Mouse (Mus musculus) liver, embryonic 11.5 days (tissue): Measurements from ENCODE around the gene Tcf20. TPM values are rescaled to one million over a fixed set of nuclear protein-coding genes. Genes with fewer than 3 reads are reported as not detected.

Experiments used
- ATAC-seq: fragments of 200-750 bp; cut with Nextera tagmentation; replicated peaks from 2 replicates; pipeline ENCODE4 v1.8.0; 2017; ENCODE audit warnings: moderate number of reproducible peaks, mild to moderate bottlenecking, moderate TSS enrichment, moderate library complexity; ENCODE audit not compliant: low FRiP score
- DNase-seq: peaks from one replicate; pipeline ENCODE4 v3.0.0-alpha.2; 2017; ENCODE audit warnings: low spot score
- H3K27ac ChIP-seq: fragments of 300-500 bp; sonication (generic); 2 replicates; pipeline ENCODE4 v1.5.1; 2014; ENCODE audit warnings: mild to moderate bottlenecking, low read depth, low read length, control low read depth
- H3K27me3 ChIP-seq: fragments of 300-500 bp; sonication (generic); replicated peaks from 2 replicates; pipeline ENCODE4 v1.6.1; 2014; ENCODE audit warnings: low read length, mixed read lengths; ENCODE audit not compliant: control insufficient read depth, insufficient read depth
- H3K36me3 ChIP-seq: fragments of 300-500 bp; sonication (generic); 2 replicates; pipeline ENCODE4 v1.6.1; 2014; ENCODE audit warnings: mild to moderate bottlenecking, low read length, moderate library complexity, mixed read lengths; ENCODE audit not compliant: control insufficient read depth, insufficient read depth
- H3K4me1 ChIP-seq: fragments of 300-500 bp; sonication (generic); replicated peaks from 2 replicates; pipeline ENCODE4 v1.6.1; 2014; ENCODE audit warnings: low read length, mixed read lengths; ENCODE audit not compliant: control insufficient read depth, insufficient read depth
- H3K4me2 ChIP-seq: fragments of 300-500 bp; sonication (generic); 2 replicates; pipeline ENCODE4 v1.6.1; 2014; ENCODE audit warnings: mild to moderate bottlenecking, control low read depth, moderate library complexity
- H3K4me3 ChIP-seq: fragments of 300-500 bp; sonication (generic); 2 replicates; pipeline ENCODE4 v1.5.1; 2014; ENCODE audit warnings: low read depth, low read length, control low read depth
- H3K9ac ChIP-seq: fragments of 300-500 bp; sonication (generic); 2 replicates; pipeline ENCODE4 v1.6.1; 2014; ENCODE audit warnings: low read depth, low read length, control low read depth
- H3K9me3 ChIP-seq: fragments of 300-500 bp; sonication (generic); 2 replicates; pipeline ENCODE4 v1.6.1; 2016; ENCODE audit warnings: low read length, inconsistent platforms, mixed read lengths; ENCODE audit not compliant: control insufficient read depth
- WGBS: fragments of 180-500 bp; shearing (Covaris S2); extraction: QIAGEN DNeasy Blood & Tissue Kit; methylation state at CpG from one replicate; pipeline ENCODE4 v1.1.7; 2014; 5-methylcytosine and 5-hydroxymethylcytosine counted together
- polyA plus RNA-seq: library from polyadenylated mRNA; unstranded; fragments of >200 nt; fragmentation: Nextera tagmentation; extraction: Ambion mirVana; gene quantifications from 2 replicates; pipeline ENCODE4 v1.2.1, GENCODE M21; 2014

Tcf20 gene
- polyA plus RNA-seq: 6.4 and 7.1 TPM in 2 replicates

DNA sequence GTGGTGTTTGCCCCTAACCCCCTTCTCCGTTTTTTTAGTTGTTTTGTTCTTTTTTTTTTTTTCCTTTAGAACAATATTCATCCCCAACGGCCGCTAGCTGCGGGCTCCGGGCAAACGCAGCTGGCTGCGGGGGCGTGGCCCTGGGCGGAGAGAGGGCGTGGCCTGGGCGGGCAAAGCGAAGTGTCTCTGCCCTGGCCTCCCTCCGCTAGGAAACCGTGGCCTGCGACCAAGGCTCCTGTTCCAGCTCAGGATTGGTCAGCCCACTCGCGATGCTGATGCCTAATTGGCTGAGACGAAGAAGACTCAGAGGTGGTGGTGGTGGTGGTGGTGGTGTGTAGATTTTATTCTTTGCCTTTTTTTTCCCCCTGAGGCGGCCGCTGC, at the start of gene Tcf20:
Gene Tcf20 (minus strand): TSS at position 141 of the 381 bp plus-strand sequence.
- peak; percentile 85 for ATAC-seq
- DNase-seq: peak; percentile 88
- Histone ChIP-seq H3K4me2 (peak within 1 kb of the TSS; percentile 83), H3K27me3 (peaks cover 50% of the 10 kb centered on the region), H3K9me3 (no peaks in the 10 kb centered on the region), H3K27ac (no peak within 1 kb of the TSS), H3K4me3 (peak within 1 kb of the TSS; percentile 50), H3K4me1 (peaks cover 19% of the 10 kb centered on the region), H3K36me3 (no peaks in the 10 kb centered on the region), H3K9ac (0 out of 2 replicates have a peak within 1 kb of the TSS, but pooled peaks have one; percentile 23)
- WGBS: 1% methylated on average over 20 of the region's 20 CpGs

DNA sequence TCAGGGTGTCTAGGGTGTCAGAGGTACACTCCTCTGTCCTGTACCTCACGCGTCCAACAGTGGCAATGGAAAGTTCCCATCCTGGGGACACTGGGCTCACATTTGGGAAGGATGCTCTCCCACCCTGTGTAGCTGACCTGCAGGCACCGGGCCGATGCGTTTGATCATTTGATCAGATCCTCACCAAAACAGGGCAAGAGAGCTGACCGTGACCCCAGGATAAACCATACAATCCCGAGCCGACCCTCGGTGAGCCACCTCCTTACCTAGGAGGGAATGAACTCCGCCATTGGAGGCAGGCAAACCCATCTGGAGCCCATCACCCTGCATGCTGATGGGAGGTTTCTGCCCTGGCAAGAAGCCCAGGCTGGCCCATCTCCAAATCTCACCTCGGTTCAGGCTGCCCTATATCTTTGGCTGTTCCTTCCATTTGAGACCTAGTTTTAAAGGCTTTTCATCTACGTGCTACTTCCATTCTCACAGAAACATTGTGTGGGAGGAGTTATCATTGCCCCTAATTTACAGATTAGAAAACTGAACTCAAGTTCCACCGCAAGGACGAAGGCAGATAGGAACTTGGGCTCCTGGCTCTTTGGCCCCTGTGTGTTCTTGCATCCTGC, 49.3 kb upstream of the Tcf20 start:
- Histone ChIP-seq H3K36me3 (no peaks in the 10 kb centered on the region), H3K27ac (no peak overlapping the region), H3K4me1 (peaks cover 16% of the 10 kb centered on the region), H3K4me3 (no peak overlapping the region), H3K9ac (no peak overlapping the region), H3K27me3 (peaks cover 10% of the 10 kb centered on the region), H3K9me3 (no peaks in the 10 kb centered on the region), H3K4me2 (no peak overlapping the region)
- ATAC-seq (no peak), DNase-seq (no peak)
- 81% methylated on average over 14 of the region's 14 CpGs for WGBS

DNA sequence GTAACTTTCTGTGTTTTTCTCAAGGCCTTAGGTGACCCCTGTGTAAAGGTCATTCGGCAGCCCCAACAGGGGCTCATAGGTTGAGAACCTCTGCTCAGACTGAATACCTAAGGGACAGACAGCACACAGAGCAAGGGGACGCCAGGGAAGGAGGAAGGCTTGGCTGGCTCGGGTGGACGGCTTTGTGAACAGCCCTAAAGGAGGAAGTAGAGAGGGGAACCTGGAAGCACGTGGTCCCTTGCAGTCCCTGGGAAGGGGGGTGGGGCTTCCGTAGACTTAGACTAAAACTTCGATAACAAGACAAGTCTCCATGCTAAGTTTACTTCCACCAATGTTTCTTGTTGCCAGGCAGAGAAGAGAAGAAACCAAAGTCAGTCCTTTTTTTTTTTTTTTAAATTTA, 48.4 kb upstream of the Tcf20 start:
- Histone ChIP-seq H3K4me1 (peaks cover 16% of the 10 kb centered on the region), H3K4me2 (no peak overlapping the region), H3K27ac (no peak overlapping the region), H3K9ac (no peak overlapping the region), H3K9me3 (no peaks in the 10 kb centered on the region), H3K36me3 (no peaks in the 10 kb centered on the region), H3K4me3 (no peak overlapping the region), H3K27me3 (peaks cover 10% of the 10 kb centered on the region)
- ATAC-seq: no peak
- WGBS: 31% methylated on average over 7 of the region's 7 CpGs
- DNase-seq: no peak

DNA sequence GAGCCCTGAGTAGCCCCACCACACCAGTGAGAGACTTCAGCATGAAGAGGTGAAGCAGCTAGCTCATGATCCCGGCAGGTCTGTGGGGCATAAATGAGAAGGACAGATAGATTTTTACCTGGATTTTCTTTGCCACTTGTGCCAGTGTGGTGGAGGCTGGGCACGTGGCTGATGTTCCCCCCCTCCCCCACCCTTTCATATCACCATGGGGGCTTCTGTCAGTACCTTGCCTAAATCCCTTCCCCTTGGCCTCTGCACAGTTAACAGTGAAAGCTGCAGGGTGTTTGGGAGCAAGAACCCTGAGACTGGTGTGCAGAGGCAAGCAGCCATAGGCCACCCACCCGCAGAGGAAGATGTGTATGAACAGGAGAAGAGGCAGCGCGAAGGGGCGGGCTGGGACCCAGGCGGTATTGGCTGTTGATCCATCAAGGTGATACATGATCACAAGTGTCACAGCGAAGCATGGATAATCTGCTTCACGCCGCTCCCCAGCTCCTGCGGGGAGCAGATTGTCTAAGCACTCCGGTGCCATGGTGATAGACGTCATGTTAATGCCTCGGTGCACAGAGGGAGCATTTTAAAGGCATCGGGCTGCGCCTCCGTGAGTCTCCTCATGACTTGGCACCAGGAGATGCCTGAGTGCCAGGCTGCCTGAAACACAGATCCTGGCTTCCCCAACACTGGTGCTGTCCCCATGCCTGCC, 46.8 kb upstream of the Tcf20 start:
- Histone ChIP-seq H3K27me3 (peaks cover 10% of the 10 kb centered on the region), H3K4me3 (no peak overlapping the region), H3K36me3 (no peaks in the 10 kb centered on the region), H3K9me3 (no peaks in the 10 kb centered on the region), H3K27ac (no peak overlapping the region), H3K9ac (no peak overlapping the region), H3K4me2 (peak overlapping the region; percentile 7), H3K4me1 (peaks cover 20% of the 10 kb centered on the region)
- 24% methylated on average over 17 of the region's 17 CpGs for WGBS
- DNase-seq (no peak), ATAC-seq (no peak)

DNA sequence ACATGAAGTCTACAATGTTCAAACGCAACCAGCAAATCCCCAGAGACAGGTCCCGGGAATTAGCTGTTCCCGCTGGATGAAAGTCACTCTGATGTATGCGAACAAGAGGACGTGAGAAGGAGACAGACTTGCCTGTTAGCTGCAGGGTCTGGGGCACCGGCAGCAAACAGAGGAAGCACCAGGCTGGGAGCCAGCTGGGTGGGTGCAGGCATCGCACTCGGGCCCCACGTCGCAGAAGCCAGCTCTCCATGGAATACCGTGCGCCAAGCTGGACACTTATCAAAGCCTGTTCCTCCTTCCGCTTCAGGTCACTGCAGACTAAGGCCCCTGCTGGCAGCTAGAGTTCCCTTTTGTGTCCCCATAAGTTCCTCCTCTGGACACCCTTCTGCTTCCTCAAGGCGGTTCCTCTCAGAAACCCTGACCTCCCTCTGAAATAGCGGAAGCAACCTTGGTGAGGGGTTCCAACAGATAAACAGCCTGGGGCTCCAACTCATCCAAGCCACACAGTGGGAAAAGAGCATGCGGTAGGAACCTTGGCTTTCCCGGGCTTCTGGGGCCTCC, 45.4 kb upstream of the Tcf20 start, which contains the start of gene Nfam1:
Gene Nfam1 (minus strand): TSS at position 326 of the 561 bp plus-strand sequence.
- Histone ChIP-seq H3K9ac (no peak within 1 kb of the TSS), H3K4me1 (peaks cover 20% of the 10 kb centered on the region), H3K27me3 (peaks cover 5% of the 10 kb centered on the region), H3K36me3 (no peaks in the 10 kb centered on the region), H3K27ac (no peak within 1 kb of the TSS; the same call in 1 of the 2 replicates), H3K4me2 (peak within 1 kb of the TSS; percentile 32), H3K9me3 (no peaks in the 10 kb centered on the region), H3K4me3 (peak within 1 kb of the TSS; percentile 33)
- ATAC-seq (no peak), DNase-seq (no peak)
- 26% methylated on average over 17 of the region's 17 CpGs for whole genome bisulfite sequencing

DNA sequence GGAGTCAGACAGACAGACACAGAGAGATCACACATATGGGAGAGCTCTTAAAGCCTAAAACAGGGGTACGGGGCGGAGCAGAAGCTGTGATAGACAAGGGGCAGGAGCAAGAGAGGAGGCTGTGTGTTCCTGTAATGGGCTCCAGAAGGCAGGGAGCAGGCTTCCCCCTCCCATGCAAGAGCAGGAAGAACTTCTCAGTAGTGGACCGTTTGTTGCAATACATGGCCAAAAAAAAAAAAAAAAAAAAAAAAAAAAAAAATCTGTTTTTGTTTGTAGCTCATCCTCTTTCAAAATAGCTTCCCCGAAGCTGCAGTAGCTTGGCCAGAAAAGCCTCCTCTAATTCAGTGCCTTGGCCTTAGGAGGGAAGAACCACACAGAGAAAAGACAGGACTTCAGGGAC, 43.2 kb upstream of the Tcf20 start:
- ATAC-seq (no peak), DNase-seq (no peak)
- H3K4me3 ChIP-seq: no peak overlapping the region
- no peak overlapping the region for H3K9ac ChIP-seq
- H3K9me3 ChIP-seq: no peaks in the 10 kb centered on the region
- H3K36me3 ChIP-seq: no peaks in the 10 kb centered on the region
- H3K4me1 ChIP-seq: peaks cover 17% of the 10 kb centered on the region
- no peak overlapping the region for H3K4me2 ChIP-seq
- H3K27me3 ChIP-seq: peaks cover 4% of the 10 kb centered on the region
- no peak overlapping the region for H3K27ac ChIP-seq
- 58% methylated on average over 4 of the region's 4 CpGs for WGBS

DNA sequence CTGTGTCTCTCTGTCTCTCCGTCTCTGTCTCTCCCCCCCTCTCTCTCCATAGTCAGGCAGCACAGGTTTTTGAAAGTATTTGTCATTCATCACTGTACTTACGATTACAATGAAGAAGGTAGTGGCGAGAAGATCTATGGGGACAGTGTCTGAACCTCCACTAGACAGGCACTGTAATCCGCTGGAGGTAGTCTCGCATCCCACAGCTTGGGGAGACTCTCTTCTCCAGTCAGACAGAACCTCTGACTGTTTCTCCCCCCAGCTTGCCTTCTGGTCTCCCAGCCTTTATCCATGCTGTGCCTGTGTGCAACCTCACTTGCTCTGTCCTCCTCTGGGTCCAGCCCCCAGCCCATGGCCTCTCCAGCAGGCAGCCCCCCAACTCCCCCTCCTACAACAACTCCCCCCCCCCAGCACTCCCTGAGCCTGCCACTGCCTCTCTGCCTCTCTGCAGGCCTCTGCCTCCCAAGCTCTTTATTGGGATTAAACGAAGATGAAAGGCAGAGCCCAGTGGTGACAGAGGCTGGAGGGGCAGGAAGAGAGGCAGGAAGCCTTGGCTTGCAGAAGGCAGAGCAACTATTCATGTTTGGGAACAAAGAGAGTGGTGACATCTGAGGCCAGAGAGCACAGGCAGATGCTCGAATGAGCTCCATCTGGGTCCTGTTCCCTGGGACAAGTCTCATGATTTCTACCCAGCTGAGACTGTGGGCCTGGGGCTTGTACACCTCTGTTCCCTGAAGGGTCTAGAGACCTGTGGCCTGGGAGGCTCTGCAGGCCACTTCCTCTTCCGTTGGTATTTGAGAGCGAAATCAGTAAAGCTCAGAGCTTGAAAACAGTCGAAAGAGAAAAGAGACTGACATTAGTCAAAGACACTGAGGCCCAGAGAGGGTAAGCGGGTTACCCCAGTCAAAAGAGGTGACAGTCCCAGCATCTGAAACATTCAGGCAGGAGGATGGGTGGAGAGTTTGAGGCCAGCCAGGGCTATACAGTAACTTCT, 42.4 kb upstream of the Tcf20 start:
- Histone ChIP-seq H3K4me2 (0 out of 2 replicates have a peak overlapping the region, but pooled peaks have one; percentile 15), H3K36me3 (no peaks in the 10 kb centered on the region), H3K27me3 (peaks cover 4% of the 10 kb centered on the region), H3K9me3 (no peaks in the 10 kb centered on the region), H3K27ac (no peak overlapping the region), H3K4me3 (no peak overlapping the region), H3K4me1 (peaks cover 22% of the 10 kb centered on the region), H3K9ac (no peak overlapping the region)
- no peak for ATAC-seq
- WGBS: 47% methylated on average over 11 of the region's 11 CpGs
- no peak for DNase-seq

DNA sequence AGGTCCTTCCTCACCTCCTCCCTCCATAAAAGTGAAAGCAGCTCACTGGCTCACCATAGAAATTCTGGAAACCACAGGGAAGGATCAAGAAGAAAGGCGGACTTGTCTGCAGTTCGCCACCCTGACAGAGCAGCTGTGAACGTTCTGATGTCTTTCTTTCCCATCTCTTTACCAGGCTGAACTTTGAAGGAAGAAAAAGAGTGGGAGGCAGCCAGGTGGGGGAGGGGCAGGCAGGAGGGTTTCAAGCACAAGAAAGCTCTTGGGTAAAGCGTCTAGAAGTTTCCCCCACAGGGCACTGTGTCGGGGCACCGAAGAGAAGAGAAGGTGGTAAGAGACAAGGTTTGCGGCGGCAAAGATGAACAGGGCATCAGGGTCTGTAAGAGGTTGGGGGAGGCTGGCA, 38.5 kb upstream of the Tcf20 start:
- Histone ChIP-seq H3K4me1 (peaks cover 10% of the 10 kb centered on the region; the same call in 1 of the 2 replicates), H3K4me3 (no peak overlapping the region), H3K27ac (no peak overlapping the region), H3K36me3 (no peaks in the 10 kb centered on the region), H3K27me3 (no peaks in the 10 kb centered on the region), H3K9me3 (no peaks in the 10 kb centered on the region), H3K4me2 (no peak overlapping the region), H3K9ac (no peak overlapping the region)
- no peak for ATAC-seq
- 67% methylated on average over 8 of the region's 8 CpGs for WGBS
- no peak for DNase-seq
